Mouse (Mus musculus): ENCODE data around the gene Nfkb2. TPM values are rescaled to one million over a fixed set of nuclear protein-coding genes. Genes with fewer than 3 reads are reported as not detected.

Gene Nfkb2
- polyA plus RNA-seq, 1 experiment: 28.8 TPM

DNA sequence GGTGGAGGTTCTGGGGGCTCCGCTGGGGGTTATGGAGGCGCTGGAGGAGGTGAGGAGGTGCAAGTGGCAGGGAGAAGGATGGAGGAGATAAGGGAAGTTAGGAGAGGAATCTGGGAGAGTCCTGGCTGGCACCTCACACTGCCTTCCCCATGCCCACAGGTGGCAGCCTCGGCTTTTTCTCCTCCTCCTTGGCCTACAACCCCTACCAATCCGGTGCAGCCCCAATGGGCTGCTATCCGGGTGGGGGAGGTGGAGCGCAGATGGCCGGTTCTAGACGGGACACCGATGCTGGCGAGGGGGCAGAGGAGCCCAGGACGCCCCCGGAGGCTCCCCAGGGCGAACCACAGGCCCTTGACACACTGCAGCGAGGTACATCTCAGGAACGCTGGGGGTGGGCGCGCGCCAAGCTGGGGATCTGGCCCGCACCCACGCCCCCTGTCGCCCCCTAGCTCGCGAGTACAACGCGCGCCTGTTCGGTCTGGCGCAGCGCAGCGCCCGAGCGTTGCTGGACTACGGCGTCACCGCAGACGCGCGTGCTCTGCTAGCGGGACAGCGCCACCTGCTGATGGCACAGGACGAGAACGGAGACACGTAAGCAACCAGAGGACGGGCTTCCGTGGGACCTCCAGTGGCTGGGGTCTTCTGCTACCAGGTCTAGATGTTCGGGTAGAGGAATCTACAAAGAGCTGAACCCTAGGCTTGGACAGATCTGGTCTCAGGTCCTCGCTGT, 4.8 kb downstream of the Nfkb2 start:
- no peak for DNase-seq (ENCODE audit: low read depth)

DNA sequence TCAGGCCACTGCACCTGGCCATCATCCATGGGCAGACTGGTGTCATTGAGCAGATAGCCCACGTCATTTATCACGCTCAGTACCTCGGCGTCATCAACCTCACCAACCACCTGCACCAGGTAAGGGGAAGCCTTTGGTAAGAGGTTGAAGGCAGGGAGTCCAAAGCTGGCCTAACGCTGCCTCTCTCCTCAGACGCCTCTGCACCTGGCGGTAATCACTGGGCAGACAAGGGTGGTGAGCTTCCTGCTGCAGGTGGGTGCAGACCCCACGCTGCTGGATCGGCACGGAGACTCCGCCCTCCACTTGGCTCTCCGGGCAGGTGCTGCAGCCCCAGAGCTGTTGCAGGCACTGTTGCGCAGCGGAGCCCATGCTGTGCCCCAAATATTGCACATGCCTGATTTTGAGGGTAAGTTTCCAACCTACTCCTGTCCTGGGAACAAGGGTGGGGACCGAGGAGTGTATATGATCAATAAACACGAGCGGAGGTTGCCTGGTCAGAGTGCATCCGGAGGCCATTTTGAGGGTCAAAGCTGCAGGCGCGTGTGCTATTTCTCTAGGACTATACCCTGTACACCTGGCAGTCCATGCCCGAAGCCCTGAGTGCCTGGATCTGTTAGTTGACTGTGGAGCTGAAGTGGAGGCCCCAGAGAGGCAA, 5.7 kb downstream of the Nfkb2 start:
- DNase-seq (ENCODE audit: low read depth): no peak

DNA sequence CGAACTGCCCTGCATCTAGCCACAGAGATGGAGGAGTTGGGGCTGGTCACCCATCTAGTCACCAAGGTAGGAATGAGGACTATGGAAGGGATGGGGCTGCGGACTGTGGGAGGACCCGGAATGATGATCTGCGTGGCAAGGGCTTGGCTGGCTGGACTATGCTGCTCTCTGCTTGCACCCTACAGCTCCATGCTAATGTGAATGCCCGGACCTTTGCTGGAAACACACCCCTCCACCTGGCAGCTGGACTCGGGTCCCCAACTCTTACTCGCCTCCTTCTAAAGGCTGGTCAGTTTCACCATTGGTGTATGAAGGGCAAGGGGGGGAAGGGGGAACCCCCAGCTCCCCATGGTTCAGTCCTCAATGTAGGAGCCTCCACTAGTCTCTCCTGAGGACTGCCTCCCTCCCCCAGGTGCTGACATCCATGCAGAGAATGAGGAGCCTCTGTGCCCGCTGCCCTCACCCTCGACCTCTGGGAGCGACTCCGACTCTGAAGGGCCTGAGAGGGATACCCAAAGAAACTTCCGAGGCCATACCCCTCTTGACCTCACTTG, 6.3 kb downstream of the Nfkb2 start:
- no peak for DNase-seq (ENCODE audit: low read depth)

DNA sequence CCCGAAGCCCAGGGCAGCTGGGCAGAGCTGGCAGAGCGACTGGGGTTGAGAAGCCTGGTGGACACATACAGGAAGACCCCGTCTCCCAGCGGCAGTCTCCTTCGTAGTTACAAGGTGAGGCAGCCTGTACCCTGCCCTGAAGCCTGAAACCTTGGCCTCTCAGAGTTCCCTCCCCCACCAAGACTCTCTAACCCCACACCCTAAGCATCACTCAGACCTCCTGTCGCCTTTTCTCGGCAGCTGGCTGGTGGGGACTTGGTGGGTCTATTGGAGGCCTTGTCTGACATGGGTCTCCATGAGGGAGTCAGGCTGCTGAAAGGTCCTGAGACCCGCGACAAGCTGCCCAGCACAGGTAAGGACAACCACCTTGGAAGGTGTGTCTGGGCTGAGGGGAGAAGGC, 7.2 kb downstream of the Nfkb2 start:
- DNase-seq (ENCODE audit: low read depth): no peak

DNA sequence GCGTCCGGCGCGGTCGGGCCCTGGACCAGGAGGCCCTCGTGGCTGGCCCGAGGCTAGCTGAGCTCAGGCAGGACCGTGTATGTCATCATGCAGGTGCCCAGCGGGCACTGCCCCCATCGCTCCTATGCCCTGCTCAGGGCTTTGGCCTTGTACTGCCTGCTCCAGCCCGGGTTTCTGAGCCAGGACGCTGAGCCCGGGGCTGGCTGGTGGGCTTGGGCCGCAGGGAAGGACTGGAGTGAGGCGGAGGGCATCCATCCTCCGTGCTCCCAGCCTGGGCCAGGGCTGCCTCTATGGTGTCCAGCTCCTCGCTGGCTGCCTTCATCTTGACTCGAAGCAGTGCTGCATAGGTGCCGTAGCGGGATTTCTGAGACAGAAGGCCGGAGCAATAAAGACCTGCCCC, 8.4 kb downstream of the Nfkb2 start:
- DNase-seq (ENCODE audit: low read depth): no peak

DNA sequence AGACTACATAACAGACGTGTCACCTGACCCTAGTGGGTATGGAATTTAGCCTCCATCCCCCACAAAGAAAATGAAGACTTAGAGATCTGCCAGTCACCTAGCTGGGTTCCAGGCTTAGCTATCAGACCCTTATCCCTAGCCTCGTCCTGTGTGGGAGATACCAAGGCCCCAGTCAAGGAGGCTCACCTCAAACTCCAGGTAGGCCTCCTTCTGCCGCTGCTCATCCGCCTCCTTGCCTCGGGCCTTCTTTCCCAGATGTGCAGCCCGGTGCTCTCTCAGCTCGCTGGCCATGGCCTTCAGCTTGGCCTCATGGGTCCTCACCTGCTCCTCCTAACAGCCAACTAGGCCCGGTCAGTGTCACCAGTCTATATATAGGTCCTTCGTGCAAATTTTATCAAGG, 9.0 kb downstream of the Nfkb2 start:
- no peak for DNase-seq (ENCODE audit: low read depth)

DNA sequence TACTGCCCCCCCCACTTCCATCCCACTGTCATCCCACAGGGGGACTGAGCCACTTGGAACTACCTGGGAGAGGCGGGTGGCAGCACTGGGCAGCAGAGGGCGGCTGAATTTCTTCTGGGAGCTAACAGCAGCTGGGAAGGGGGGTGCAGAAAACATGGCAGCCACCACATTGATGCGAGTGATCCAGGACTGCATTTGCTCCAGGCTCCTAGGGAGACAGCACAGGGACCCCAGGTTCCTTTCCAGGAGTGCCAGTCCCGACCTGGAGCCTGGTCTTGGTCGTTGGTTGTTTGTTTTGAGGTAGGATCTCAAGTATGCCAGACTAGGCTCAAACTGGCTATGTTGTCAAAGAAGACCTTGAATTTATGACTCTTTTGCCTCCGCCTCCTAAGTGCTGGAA, 9.5 kb downstream of the Nfkb2 start:
- DNase-seq (ENCODE audit: low read depth): no peak

DNA sequence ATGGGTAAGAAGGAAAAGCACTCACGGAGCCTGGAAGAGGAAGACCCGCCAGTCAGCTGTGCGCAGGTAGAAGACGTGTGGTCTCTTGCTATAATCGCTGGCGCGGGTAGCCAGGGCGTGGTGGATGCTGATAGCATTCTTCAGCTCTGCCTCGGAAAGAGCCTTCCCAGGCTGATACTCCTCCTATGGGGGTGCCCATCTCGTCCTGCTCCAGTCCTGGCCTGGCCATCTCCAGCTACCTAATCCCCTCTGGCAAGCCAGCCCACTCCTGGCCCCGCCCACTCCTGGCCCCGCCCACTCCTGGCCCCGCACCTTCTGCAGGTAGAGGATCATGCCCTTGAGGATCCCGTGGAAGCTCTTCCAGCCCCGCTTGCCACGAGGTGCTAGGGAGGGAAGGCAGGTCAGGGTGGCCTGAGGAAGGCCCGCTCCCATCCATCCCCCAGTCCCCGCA, 10.1 kb downstream of the Nfkb2 start:
- DNase-seq (ENCODE audit: low read depth): no peak

DNA sequence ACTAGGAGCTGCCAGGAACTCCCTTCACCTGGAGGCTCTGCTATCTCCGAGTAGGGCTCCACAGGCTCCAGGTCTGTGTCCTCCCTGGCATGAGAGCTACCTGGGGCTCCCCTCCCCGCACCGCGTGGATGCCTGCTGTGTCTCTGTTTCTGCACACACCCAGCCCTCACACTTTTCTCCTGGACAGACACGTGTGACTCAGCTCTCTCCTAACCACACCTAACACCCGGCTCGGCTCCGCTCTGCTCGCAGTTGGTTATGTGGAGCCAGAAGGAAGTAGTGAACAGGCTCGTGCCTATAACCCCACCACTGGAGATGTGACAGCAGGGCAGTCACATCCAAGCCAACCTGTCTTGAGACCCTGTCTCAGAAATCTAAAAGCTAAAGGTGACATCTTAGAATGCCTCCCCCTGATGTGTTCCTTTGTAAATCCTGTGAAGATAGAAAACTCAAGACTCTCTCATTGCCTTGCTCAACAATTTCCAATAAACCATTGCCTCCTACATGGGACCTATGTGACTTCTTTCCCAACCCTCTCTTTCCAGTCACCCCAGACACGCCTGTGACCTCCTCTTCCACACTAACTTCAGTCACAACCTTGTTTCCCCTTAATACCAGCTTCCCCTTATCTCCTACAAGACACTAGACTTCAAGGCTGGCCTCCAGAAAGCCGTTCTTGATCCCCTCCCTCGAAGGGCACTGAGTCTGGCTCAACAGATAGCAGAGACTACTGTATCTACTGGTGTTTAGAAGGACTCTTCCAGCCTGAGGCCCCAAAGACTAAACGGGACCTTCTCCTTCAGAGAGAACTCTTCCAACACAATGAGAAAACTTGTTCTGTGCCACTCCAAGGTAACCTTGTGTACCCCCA, 11.0 kb downstream of the Nfkb2 start:
- DNase-seq (ENCODE audit: low read depth): no peak

DNA sequence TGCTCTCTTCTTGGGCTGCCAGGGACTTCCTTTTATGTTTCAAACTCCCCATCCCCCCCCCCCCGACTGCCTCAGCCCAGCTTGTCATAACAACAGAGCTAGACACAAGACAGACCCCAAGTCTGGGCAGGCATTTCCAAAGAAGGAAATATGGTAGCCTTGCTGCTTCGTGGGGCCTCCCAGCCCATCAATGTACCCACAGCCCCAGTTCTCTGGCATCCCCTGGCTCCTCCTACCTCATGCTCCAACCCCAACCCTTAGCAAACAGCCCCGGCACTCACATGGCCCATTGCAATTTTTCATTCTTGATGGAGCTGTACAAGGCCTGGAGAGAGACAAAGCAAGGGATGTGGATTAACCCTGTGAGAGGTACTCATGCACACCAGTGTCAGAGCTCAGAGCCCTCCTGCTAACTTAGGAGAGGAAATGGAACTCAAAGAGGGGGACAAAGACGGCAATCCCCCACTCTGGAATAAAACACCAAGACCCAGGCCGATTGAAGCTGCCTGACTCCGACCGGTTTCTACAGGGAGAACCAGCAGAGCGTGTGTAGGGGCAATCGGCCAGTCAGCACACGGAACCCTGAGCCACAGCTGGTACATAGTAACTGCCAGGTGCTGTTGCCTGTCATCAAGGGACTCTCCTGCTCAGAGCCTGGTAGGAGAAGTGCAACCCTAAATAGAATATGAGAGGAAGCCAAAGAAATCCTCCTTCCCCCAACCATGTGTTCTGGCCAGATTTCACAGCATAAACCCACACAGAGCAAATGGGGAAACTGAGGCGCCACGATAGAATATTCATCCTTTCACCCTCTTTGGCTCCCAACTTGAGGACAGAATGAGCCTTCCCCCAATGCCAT, 11.9 kb downstream of the Nfkb2 start:
- no peak for DNase-seq (ENCODE audit: low read depth)

DNA sequence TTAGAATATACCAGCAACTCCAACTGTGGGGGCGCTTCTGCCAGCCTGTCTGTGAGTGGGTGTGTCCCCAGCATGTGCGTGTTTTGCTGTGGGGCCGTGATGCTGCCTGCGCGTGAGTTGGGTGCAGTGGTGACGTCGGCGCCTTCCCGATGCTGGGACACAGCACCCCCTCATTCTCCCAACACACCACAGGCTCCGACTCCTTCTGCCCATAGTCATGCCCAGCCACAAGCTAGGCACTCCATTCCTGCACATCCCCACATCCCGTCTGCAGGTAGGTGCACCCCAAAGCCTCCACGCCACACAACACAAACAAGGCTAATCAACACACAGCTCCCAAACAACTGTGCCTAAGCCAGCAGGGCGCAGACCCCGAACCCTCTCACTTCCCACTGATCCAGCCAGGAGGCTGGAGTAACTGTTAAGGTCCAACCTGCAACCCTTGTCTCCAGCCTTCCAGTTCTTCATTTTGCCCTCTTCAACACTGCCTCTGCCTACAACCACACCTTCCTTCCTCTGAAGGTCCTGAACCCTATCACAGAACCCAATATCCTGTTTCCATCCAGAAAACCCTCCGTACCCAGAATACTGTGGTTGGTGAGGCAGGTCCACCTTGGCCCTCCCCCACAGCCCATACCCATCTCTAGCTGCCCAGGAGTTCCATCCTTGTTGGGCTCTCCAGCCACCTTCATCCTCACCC, 12.9 kb downstream of the Nfkb2 start:
- no peak for DNase-seq (ENCODE audit: low read depth)

DNA sequence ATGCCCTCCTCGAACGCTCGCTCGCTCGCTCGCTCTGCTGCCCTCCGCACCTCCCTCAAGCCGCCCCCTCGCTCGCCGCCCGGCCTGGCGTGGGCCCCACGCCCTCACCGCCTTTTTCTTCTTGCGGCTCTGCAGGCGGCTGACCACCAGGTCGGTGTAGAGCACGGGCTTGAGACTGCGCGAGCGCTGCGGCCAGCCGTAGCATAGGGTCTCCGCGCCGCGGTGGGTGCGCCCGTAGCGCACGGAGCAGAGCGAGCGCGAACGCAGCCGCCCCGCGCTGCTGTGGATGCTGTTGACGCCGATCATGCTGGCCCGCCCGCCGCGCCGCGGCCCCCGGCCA, 13.4 kb downstream of the Nfkb2 start:
- no peak for DNase-seq (ENCODE audit: low read depth)

DNA sequence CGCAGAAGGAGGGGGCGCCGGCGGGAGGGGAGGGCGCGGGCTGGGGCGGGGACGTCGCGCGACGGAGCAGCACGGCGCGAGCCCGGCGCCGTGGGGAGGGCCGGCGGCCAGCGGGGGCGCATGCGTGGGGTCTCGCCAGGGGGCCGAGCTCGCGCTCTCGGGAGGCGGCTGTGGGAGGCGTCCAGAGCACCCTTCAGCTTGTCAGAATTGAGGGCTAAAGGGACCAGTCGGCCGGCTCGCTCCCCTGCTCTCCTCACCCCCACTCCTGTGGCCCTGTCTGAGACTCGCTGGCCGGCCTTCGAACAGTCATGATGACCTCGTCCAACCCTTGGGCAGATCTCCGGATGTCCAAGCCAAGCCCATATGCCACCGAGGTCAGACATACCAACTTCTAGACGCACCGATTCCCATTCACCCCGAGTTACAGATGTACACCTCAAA, 13.9 kb downstream of the Nfkb2 start:
- DNase-seq (ENCODE audit: low read depth): no peak

DNA sequence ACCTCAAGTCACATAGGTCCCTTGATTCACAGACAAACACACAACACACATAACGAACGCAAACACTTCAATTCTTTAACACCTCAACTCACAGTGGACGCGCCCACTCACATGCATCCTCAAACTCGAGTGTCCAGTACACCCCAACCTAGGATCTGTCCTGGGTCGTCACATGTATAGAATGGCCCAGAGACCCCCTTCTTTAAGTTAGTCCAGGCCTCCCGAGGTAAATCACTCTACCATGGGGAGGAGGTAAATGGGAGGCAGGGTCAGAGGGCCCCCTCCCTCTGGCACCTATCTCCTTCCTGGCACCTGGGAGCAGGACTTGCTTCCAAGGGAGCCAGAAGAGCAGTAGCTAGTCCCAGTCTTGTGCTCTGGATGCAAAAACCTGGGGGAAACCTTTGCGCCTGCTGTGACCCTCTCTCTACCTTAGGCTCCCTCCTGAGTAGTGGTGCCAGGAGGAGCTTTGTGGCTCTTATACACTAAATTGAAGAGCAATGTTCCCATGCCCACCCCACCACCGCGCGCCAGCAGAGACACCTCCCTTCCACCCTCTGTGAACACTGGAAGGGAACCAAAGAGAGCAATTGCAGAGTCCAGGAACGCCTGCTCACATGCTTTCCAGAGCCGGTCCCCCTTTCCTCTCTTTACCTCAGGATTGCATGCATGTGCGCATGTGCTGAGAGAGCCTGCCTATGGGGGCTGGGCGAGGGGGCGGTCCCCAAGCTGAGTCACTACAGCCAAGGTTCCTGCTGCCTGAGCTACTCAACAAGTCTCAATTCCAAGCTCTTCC, 14.7 kb downstream of the Nfkb2 start:
- no peak for DNase-seq (ENCODE audit: low read depth)

DNA sequence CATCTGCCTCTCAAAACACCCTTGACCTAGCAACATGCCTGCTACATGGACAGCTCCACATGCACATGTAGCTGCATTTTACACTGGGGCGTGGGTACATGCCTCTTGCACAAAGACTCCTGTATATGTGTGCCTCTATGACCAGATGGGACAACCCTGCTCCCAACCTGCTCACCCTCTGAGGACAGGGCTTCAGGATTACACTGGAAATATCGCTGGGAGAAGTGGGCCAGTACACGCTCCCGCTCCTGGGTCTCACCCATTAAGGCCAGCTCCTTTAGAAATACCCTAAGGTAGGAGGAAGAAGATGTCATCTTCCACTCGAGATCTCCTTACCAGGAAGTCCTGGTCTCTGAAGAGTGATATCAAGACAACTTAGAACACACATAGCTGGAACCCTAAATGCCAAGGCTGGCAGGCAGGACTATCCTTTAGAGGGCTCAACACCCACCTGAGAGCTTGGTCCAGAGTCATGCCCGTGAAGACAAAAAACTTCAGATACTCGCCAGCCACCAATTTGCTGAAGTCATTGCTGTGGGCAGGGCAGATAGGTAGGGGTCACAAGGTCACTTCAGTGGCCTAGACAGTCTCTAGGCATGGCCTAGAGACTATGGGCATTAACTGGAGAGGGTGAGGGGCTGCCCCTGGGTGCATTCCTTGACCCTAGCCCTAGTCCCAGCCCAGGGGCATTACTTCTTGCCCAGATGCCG, 16.1 kb downstream of the Nfkb2 start:
- DNase-seq (ENCODE audit: low read depth): no peak

DNA sequence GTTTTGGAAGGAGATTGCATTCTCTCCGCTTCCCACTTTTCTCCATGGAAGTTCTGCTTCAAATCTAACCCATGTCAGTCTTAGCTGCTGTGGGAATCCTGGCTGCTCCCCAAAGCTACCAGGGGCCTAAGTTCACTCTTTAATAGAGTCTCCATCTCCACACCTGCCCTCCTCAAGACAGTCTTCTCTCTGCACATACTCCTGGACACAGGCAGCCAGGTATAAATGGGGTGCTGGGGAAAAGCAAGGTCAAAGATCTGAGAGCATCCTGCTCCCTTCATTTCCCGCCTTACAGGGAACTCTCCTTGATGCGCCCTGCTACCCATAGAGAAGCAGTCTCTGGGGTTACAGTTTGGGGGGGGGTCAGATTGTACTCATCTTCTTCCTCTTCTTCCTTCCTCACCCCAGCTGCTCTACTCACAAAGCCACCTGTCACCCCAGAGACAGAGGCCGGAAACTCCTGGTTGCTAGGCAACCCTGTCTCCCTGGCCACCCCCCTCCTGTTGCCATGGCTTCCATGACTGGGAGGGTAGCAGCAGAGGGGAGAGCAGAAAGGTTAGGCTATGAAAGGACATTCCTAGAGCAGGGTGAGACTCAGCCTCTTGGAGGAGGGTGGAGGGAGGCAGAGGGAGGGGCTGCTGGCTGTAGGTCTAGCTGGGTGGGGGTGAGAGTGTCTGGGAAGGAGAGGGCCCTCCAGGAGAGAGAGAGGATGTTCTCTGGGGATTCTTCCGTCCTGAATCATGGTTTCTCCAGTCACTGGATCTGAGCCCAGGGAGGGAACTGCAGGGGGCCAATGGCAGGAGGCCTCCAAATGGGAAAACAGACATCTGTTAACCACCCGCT, 17.2 kb downstream of the Nfkb2 start:
- DNase-seq (ENCODE audit: low read depth): no peak

DNA sequence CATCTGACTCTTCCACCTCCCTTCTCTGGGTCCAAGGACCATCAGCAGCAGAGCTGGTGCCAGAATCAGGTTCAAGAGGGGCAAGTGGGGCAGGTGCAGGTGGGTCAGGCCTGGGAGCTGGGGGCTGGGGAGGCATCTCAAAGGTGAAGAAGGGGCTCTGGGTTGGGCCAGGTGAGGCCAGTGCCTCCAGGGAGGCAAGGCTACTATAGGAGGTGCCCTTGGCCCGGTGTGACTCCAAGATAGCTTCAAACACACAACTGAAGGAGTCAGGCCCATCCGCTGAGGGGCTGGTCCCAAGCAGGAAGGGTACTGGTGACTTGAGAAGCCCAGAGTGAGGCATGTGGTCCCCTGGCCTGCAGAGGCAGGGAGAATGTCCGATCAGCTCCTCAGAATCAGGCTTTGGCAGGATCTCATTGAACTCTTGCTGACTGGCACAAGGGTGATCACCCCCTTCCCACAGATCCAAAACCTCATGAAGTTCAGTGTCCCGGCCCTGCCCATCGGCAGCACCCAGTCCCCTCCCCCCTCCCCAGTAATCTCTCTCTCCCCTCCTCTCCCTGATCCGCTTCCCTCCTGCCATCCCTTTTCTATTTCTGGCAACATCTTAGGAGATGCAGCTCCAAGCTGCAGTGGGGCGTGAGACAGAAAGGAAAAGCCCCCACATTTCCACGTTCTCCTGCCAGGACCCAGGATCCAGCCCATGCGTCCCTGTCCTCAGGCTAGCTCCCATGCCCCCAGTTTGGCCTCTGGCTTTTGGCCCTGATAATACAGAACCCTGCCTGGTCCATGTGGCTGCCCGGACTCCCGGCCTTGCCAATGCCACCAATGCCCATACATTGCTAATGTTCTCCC, 18.2 kb downstream of the Nfkb2 start:
- DNase-seq (ENCODE audit: low read depth): no peak

Data from gonadal fat pad, adult 2 months (tissue).